Mouse (Mus musculus) fat pad, adult 2 months (tissue): ENCODE data around the gene Tdrd12.
"Not testable (repeated sequence)": the region's sequence is repeated elsewhere in the genome, so short reads cannot be mapped to it uniquely, and the experiment has no call there.

Experiments
- DNase-seq: peaks from one replicate; pipeline ENCODE4 v3.0.0-alpha.2; 2011; ENCODE audit warnings: low read depth, low spot score; ENCODE audit errors: extremely low read depth

Tdrd12 gene

DNA sequence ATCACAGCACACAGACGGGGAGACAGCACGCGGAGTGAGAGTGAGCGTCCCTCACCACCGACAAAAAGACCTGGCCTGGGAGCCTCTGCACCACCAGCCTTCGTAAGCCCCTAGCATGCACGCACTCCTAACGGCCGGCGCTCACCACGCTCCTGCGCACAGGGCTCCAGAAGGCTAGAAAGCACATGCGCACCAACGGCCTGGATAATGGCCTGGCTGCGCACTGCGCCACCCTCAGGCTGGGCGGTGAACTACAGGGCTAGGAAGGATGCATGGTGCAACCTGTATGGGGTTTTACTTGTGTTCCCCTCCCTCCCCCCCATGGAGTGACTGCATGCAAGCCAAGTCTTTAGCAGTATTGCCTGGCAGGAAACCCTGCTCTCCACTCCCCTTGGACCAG is at the start of gene Tdrd12:
Tdrd12 (minus strand) TSS at position 184 of the 400 bp plus-strand sequence.
- DNase-seq: no peak

GRCm38 (mm10) chr7:35586906-35587445 is 49.4 kb upstream of the Tdrd12 start:
- DNase-seq: no peak

DNA sequence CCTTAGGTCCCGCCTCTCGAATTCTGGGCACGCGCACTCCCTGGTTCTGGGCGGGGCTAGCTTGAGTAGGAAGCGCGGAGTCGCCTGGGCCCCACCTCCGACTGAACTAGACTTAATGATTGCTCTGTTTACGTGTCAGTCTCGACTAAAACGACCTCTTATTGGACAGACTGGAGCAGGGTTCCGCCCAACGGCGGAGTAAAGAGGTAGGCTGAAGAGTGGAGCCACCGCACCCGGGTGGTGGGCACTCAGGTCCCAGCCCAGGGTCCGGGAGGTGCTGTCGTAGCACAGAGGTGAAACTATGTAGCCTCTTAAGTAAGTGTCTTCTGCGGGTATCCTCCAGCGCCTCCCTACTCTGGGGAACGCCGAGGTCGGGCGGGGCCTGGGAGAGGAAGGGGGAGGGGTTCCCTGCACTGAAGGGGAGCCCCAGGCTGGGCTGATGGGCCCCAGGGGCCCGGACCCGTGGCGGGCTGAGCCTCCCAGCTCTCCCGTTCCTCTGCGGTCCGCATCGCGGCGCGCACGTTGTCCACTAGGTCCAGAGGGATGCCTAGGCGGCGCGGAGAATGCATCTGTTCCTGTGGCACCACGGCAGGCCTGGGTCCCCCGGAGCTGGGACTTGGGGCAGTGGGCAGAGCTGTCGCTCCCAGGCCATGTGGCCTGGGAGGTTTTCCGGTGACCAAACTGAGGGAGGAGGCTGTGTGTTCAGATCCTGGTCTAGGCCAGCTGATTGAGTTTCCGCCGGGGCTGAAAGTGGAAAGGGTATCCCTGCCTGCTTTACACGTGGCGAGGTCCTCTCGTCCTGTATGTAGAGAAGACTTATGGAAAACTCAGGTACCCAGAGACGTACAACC is 48.7 kb upstream of the Tdrd12 start, which contains the start of gene Ankrd27:
Ankrd27 (plus strand) TSS at position 190 of the 851 bp plus-strand sequence.
- DNase-seq: peak; percentile 65

- no peak for DNase-seq
Observed at GRCm38 (mm10) chr7:35585191-35586054, 47.9 kb upstream of the Tdrd12 start, which contains the start of gene Rgs9bp. Gene Rgs9bp, minus strand, starts transcription at chr7:35585582.

DNA sequence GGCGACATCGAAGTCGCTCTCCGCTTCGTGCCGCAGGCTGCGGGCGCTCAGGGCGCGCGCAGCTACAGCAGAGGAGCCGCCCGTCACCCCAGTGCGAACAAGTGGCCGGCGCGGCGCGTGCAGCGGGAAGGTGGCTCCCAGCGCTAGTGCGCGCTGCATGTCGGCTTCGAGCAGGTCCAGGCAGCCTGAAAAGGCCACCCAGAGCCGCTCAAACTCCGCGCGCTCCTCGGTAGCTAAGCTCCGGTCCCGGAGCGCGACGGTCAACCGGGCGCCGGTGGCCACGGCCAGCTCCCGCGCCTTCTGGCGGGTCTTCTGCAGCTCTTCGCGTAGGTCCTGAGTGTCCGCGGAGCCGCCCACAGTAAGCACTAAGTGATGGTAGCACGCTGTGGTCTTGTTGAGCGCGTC is 47.2 kb upstream of the Tdrd12 start:
- no peak for DNase-seq

DNA sequence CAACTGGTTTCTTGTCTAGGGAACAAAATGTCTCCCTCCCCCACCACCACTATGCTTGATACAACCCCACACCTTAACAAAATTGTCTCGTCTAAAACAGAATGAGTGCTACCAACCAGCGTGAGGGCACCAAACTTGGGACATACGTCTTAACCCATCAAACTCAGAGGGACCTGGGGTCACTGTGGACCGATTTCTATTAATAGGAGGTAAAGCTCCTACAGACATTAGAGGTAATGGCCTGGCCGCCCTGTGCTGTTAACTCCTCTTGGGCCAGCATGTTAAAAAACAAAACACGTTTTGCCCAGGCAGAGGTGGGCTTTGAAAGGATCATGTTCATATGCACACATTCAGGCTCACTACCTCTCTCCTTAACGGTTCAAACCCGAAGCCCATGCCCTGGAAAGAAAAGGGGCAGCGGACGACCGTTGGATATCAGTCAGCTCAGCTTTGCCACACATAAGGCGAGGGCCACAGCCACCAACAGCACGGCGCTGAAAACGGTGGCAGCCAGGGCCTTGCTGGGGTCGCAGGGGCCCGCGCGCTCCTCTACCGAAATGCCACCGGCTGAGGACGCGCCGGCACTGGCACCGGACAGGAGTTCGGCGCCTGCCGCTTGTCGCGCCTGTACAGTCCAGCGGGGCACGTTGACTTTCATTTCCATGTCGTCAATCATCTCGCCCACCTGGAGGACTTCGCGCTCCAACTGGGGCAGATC is 46.7 kb upstream of the Tdrd12 start:
- no peak for DNase-seq

GRCm38 (mm10) chr7:35583476-35584025 is 46.0 kb upstream of the Tdrd12 start:
- no peak for DNase-seq

- DNase-seq: no peak
Observed at GRCm38 (mm10) chr7:35582719-35583118, 45.2 kb upstream of the Tdrd12 start.

GRCm38 (mm10) chr7:35579849-35580248 is 42.3 kb upstream of the Tdrd12 start:
- DNase-seq: no peak

DNA sequence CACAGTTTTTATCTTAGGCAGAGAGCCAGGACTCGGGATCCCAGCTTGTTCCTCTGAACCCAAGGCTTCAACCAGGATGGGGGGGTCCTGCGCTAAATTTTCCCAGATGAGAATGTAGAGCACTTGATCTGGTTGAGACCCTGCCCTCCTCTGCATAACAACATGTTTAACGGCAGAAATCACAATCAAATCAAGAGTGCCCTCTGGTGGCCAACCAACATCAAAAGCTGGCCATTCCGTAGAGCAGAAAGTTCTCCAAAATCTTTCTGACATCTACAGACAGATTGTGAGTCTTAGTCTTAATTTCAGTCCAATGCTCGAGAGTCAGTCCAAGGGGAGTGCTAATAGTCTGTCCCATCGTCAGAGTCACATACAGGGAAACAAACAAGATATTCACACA is 33.3 kb upstream of the Tdrd12 start:
- DNase-seq: not testable (repeated sequence)

DNA sequence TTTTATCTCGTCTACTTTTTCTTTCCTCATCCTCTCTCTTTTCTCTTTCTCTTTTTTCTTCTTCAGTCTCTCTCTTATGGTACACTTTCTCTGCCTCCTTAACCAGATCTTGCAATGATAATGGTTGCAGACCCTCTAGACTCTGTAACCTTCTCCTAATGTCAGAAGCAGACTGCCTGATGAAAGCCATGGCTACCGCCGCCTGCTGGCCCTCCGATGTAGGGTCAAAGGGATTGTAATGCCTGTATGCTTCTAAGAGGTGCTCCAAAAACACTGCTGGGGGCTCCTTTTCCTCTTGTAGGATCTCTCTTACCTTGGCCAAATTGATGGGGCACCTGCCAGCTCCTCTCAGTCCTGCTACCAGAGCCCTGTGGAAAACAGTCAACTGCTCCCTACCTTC is 32.2 kb upstream of the Tdrd12 start:
- DNase-seq: not testable (repeated sequence)

GRCm38 (mm10) chr7:35565965-35566364 is 28.4 kb upstream of the Tdrd12 start:
- DNase-seq: not testable (repeated sequence)

DNA sequence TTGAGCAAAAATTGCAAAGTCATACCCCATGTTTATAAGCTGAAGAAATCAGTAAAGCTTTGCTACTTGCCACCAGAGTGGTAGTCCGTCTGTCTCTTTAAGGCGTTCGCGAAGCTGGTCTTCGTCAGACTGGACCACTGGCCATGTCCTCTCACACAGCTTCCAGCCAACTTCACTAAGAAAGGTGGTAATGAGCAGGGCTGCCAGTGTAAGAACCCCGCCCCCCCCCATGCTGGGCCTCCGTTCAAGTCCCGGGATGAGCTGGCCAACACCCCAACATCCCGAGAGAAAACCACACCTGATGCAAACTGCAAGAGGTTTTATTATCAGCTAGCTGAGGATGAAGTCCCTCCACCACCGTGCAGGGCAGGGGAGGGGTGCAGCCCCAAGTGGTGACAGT is 27.3 kb upstream of the Tdrd12 start:
- not testable (repeated sequence) for DNase-seq

DNA sequence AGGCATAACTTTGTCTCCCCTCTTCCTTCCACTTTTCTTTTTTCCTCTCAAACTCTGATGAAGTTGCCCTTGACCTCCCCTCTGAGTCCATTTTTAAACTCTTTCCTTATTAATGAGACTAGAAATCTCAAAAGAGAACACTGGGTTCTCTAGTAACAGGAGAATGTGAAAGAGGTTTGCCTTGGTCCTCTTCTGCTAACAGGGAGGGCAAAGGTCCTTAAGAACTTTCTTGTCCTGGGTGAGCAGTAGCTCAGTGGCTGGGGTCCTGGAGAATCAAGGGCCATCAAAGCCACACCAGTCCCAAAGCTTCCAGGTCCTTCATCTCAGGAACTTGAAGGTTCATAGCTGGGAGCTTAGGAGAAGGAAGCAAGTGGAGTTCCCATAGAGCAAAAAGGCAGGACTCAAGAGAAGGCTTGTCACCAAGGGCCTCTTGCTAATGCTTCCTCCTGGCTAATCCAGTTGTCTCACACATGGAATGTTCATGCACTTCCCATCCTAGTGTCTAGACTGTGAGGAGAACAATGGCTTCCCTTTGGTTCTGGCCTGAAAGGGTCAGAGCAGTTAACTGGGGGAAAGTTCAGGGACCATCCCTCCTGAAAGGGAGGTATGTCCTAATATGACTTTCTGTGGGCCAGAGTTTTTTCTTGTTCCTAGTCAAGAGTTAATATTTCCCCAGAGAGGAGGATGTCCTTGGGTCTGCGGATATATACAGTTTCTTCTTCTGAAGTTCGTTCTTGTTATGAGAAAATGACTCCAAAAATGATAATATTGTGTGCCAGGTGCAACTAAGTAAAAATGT is 26.7 kb upstream of the Tdrd12 start:
- DNase-seq: no peak

- no peak for DNase-seq
Observed at GRCm38 (mm10) chr7:35563071-35563470, 25.5 kb upstream of the Tdrd12 start.

DNA sequence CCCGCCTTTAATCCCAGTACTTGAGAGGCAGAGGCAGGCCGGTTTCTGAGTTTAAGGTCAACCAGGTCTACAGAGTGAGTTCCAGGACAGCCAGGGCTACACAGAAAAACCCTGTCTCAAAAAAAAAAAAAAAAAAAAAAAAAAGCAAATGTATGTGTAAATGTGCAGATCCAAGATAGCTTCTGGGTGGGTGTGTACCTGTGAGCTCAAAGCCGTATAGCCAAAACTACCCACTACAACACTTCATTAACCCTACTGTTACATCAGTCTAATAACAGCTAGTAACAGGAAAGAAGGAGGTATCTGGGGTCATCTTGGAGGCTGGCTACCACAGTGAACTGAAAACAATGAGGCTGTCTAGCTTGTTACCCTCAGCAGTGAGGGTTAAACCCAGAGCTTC is 22.3 kb upstream of the Tdrd12 start:
- no peak for DNase-seq

- DNase-seq: no peak
Observed at GRCm38 (mm10) chr7:35558681-35559080, 21.1 kb upstream of the Tdrd12 start.

DNA sequence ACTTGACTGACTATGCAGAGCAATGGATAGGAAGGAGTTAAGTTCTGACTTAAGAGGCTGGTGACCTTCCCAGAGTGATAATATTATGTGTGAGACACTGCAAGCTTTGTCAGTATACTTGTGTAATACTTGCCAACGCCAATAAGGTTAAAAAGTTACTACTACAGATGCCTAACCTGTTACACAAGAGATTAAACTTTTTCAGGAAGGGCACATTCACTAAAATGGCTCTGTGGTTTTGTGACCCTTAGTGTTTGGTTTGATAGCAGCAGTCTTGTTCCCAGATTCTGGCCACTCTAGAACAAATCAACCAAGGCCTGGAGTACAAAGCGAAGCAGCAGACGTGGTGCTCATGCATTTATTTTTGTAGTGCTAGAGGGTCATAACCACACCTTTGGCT is 20.0 kb upstream of the Tdrd12 start:
- no peak for DNase-seq

GRCm38 (mm10) chr7:35556905-35557304 is 19.4 kb upstream of the Tdrd12 start:
- DNase-seq: no peak

GRCm38 (mm10) chr7:35556205-35556603 is 18.7 kb upstream of the Tdrd12 start, which contains the start of gene Nudt19:
Gene Nudt19, minus strand, starts transcription at chr7:35556304.
- no peak for DNase-seq
